Mouse (Mus musculus) embryonic facial prominence, embryonic 10.5 days (tissue): ENCODE results near the gene Gjb6. TPM values are rescaled to one million over a fixed set of nuclear protein-coding genes. Genes with fewer than 3 reads are reported as not detected.

Experiments used
- polyA plus RNA-seq: library from polyadenylated mRNA; unstranded; fragments of >200 nt; fragmentation: Nextera tagmentation; extraction: Ambion mirVana; gene quantifications from 2 replicates; pipeline ENCODE4 v1.2.1, GENCODE M21; 2016

The Gjb6 gene
- polyA plus RNA-seq, 1 experiment from 2014 or later = 3.5 TPM

Other genes with a start within 250 kb of the Gjb6 start
- gene Zmym2, start 247.0 kb downstream of the Gjb6 start, polyA plus RNA-seq = 67.5 and 67.7 TPM in 2 replicates
- gene Gja3, start 75.5 kb downstream of the Gjb6 start, polyA plus RNA-seq = 0.14 and 0.15 TPM in 2 replicates
- 5.8 and 10.0 TPM in 2 replicates for gene Gjb2, start 28.9 kb downstream of the Gjb6 start, polyA plus RNA-seq
- not detected in 2 replicates for gene Gm4491, start 17.7 kb downstream of the Gjb6 start, polyA plus RNA-seq